Mouse (Mus musculus): ENCODE measurements around the gene Zfp799.

Gene Zfp799

GRCm38 (mm10) chr17:32787436-32788093 lies 42.5 kb downstream of the Zfp799 start:
- DNase-seq (ENCODE audit: low read depth in 1 of 2, low spot score in 2 of 2): no peak

- DNase-seq (ENCODE audit: low read depth in 1 of 2, low spot score in 2 of 2): no peak
Measured at GRCm38 (mm10) chr17:32786944-32787343, 43.1 kb downstream of the Zfp799 start.

- DNase-seq (ENCODE audit: low read depth in 1 of 2, low spot score in 2 of 2): no peak
Measured at GRCm38 (mm10) chr17:32785656-32786055, 44.4 kb downstream of the Zfp799 start.

- DNase-seq (ENCODE audit: low read depth in 1 of 2, low spot score in 2 of 2): no peak
Measured at GRCm38 (mm10) chr17:32777564-32777963, 52.5 kb downstream of the Zfp799 start.

- DNase-seq (ENCODE audit: low read depth in 1 of 2, low spot score in 2 of 2): no peak
Measured at GRCm38 (mm10) chr17:32771213-32771612, 58.8 kb downstream of the Zfp799 start.

GRCm38 (mm10) chr17:32766422-32766821 lies 63.6 kb downstream of the Zfp799 start:
- no peak for DNase-seq (ENCODE audit: low read depth in 1 of 2, low spot score in 2 of 2)
